Mouse (Mus musculus): ENCODE measurements around the gene Aldoart2.

DNA sequence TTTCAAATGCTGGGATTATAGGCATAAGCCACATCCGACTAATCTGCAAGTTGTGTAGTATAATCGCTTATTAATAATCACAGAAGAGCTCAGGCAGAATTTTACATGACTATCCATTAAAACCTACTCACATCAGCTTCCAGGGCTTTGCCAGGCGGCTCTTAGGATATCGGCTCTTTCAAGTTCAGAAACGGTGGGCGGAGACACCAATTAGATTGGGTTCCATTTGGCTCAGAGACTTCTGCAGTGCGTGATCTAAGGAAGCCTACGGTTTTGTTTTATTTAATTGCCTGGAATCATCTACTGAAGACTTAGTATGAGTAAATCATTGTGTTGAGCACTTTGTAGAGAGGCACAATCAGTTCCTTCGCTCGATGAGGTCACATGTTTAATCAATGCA is 6.6 kb downstream of the Aldoart2 start:
- TF ChIP-seq POLR2A (IDR thresholded peaks at IDR 0.05; ENCODE audit: low read depth, low read length), result no peak
- TF ChIP-seq CTCF (conservative IDR thresholded peaks at IDR 0.05; ENCODE audit: insufficient read depth, insufficient read length, low read depth, low read length), result no peak
